26 mouse cellular contexts compared by ENCODE assay signal in the genomic region with DNA sequence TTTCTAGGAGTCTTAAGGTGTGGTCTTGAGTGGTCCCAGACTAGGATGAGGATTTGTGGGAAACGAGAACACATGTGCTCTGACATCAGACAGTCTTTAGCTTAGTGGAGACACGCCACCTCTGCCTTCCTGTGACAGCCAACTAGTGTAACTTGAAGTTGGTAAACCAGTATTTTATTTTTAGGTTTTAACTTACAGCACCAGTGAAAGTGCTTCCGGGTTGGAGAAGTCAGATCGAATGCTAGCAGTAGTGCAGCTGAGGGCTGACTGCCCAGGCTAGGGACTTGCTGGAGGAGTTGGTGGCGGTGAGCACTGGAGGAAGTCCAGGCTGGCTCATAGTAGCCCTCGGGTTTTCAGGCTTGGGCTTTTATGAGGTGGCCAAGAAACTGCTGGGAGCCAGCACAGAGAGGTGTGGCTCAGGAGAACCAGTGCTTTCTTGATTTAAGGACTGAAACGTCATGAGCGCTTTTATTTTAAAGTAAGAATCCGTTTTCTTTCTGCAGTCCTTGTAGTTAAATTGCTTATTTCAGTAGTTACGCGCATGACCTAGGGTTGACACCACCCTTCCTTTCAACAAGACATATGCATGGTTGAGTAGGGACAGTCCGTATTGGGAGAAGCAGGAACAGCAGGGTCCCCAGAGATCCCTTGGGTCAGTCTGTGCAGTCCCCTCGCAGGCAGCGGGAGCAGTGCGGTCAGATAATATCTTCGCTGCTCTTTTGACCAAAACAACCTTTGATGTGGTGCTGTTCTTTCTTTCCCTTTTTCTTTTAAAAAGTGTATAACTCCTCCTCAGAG. TPM values are rescaled to one million over a fixed set of nuclear protein-coding genes. Genes with fewer than 3 reads are reported as not detected.
DNase-seq lines count a peak whose midpoint lies in the region; ATAC-seq and TF ChIP-seq lines count a peak whose summit lies in the region.
"Had no signal": no experiment of that assay in that cellular context is flagged by ENCODE, and none has a peak within 500 bp of the region (broad histone marks: within the 10 kb centered on the region; RNA-seq: fewer than 3 reads in every experiment).

No protein-coding gene starts in this region.

- H3K9me3 ChIP-seq in heart, embryonic 13.5 days = no peaks in the 10 kb centered on the region
- H3K9me3 ChIP-seq in heart, embryonic 11.5 days (replicated peaks; ENCODE audit: control insufficient read depth, low read length) = no peaks in the 10 kb centered on the region
- H3K9me3 ChIP-seq in liver, embryonic 15.5 days (replicated peaks) = no peaks in the 10 kb centered on the region
- H3K9me3 ChIP-seq in liver, postnatal 0 days (ENCODE audit: low read length) = no peaks in the 10 kb centered on the region
- no peaks in the 10 kb centered on the region for H3K9me3 ChIP-seq in CH12.LX (replicated peaks; ENCODE audit: low read length)
- H3K9me3 ChIP-seq: embryonic facial prominence, embryonic 10.5 days; embryonic facial prominence, embryonic 13.5 days; forebrain, embryonic 10.5 days; forebrain, embryonic 13.5 days; G1E; heart, embryonic 12.5 days had no signal

- no peaks in the 10 kb centered on the region for H3K27me3 ChIP-seq in heart, embryonic 13.5 days (replicated peaks)
- H3K27me3 ChIP-seq in heart, embryonic 11.5 days (ENCODE audit: control insufficient read depth, insufficient read depth, low read length) = no peaks in the 10 kb centered on the region
- H3K27me3 ChIP-seq in liver, embryonic 15.5 days = no peaks in the 10 kb centered on the region
- H3K27me3 ChIP-seq in liver, postnatal 0 days (ENCODE audit: insufficient read depth, low read length) = no peaks in the 10 kb centered on the region
- no peaks in the 10 kb centered on the region for H3K27me3 ChIP-seq in CH12.LX (replicated peaks)
- H3K27me3 ChIP-seq: embryonic facial prominence, embryonic 13.5 days; forebrain, embryonic 13.5 days; heart, embryonic 12.5 days; Patski had no signal

- in situ Hi-C loops in CH12.LX (cut with MboI; ENCODE audit: low pct_ligation_motif_present, low pct_unique_long_range_greater_than_20kb, low sequenced_read_pairs) = no loop called here

- peaks cover 82% of the 10 kb centered on the region for H3K4me1 ChIP-seq in heart, embryonic 13.5 days
- H3K4me1 ChIP-seq in heart, embryonic 11.5 days (ENCODE audit: control insufficient read depth, insufficient read depth, low read length) = peaks cover 30% of the 10 kb centered on the region
- H3K4me1 ChIP-seq in liver, embryonic 15.5 days (replicated peaks) = peaks cover 89% of the 10 kb centered on the region
- peaks cover 60% of the 10 kb centered on the region for H3K4me1 ChIP-seq in liver, postnatal 0 days (ENCODE audit: insufficient read depth)
- peaks cover 31 to 75% of the 10 kb centered on the region in 2 experiments for H3K4me1 ChIP-seq in CH12.LX (ENCODE audit: control insufficient read depth in 1 of 2, insufficient read depth in 2 of 2)
- H3K4me1 ChIP-seq in bone marrow, adult 2 months (ENCODE audit: control insufficient read depth, insufficient read depth, low read length) = peaks cover 5% of the 10 kb centered on the region; the same call in 1 of the 2 replicates

- no peak for ATAC-seq in heart, embryonic 13.5 days (ENCODE audit: extremely low read depth, insufficient number of reproducible peaks, low FRiP score, low TSS enrichment)
- no peak for ATAC-seq in heart, embryonic 11.5 days (replicated peaks; ENCODE audit: insufficient number of reproducible peaks, low FRiP score, low TSS enrichment)
- no peak for ATAC-seq in liver, embryonic 15.5 days (ENCODE audit: insufficient read depth)
- no peak for ATAC-seq in liver, postnatal 0 days
- ATAC-seq in CD4-positive, CD25-positive, alpha-beta regulatory T cell, adult 4 months = no peak
- ATAC-seq: forebrain, embryonic 13.5 days; forebrain, embryonic 16.5 days; intestine, postnatal 0 days; Patski had no signal

- no peak for TF ChIP-seq EP300 in liver, postnatal 0 days (IDR thresholded peaks at IDR 0.05; ENCODE audit: low read depth)
- peak; percentile 74 for TF ChIP-seq EP300 in CH12.LX (IDR thresholded peaks at IDR 0.05; ENCODE audit: low read length)

- H3K27ac ChIP-seq in heart, embryonic 13.5 days (replicated peaks) = no peak overlapping the region
- H3K27ac ChIP-seq in heart, embryonic 11.5 days (ENCODE audit: low read depth, low read length) = no peak overlapping the region
- H3K27ac ChIP-seq in liver, embryonic 15.5 days (replicated peaks) = 0 out of 2 replicates have a peak overlapping the region, but pooled peaks have one; percentile 26
- no peak overlapping the region for H3K27ac ChIP-seq in liver, postnatal 0 days (ENCODE audit: low read depth)
- H3K27ac ChIP-seq in CH12.LX (ENCODE audit: insufficient read depth, low read depth) = peak overlapping the region; percentile 76
- 0 out of 2 replicates have a peak overlapping the region, but pooled peaks have one; percentile 5 for H3K27ac ChIP-seq in bone marrow, adult 2 months (ENCODE audit: control insufficient read depth, insufficient read depth, low read depth, low read length, poor library complexity)
- H3K27ac ChIP-seq: embryonic facial prominence, embryonic 10.5 days; embryonic facial prominence, embryonic 13.5 days; forebrain, embryonic 10.5 days; forebrain, embryonic 13.5 days; hindbrain, embryonic 14.5 days had no signal

- H3K79me2 ChIP-seq in CH12.LX (replicated peaks; ENCODE audit: control insufficient read depth, extremely low read depth, insufficient read depth, poor library complexity, severe bottlenecking) = peaks cover 14% of the 10 kb centered on the region

- WGBS in heart, embryonic 13.5 days = 86% methylated on average over 16 of the region's 16 CpGs
- WGBS in heart, embryonic 11.5 days (ENCODE audit: insufficient replicate concordance) = 89% methylated on average over 16 of the region's 16 CpGs
- WGBS in liver, embryonic 15.5 days (ENCODE audit: insufficient replicate concordance) = 85% methylated on average over 16 of the region's 16 CpGs
- 87% methylated on average over 16 of the region's 16 CpGs for WGBS in liver, postnatal 0 days (ENCODE audit: insufficient replicate concordance)
- WGBS in bone marrow, adult 2 months = 81% methylated on average over 16 of the region's 16 CpGs

- 0 out of 2 replicates have a peak overlapping the region, but pooled peaks have one; percentile 3 for H3K9ac ChIP-seq in heart, embryonic 13.5 days
- no peak overlapping the region for H3K9ac ChIP-seq in heart, embryonic 11.5 days (ENCODE audit: low read depth, low read length)
- no peak overlapping the region for H3K9ac ChIP-seq in liver, embryonic 15.5 days
- no peak overlapping the region; the same call in 1 of the 2 replicates for H3K9ac ChIP-seq in liver, postnatal 0 days (replicated peaks)
- H3K9ac ChIP-seq in CH12.LX (ENCODE audit: insufficient read depth, low read depth) = peak overlapping the region; percentile 23
- H3K9ac ChIP-seq: embryonic facial prominence, embryonic 13.5 days; forebrain, embryonic 13.5 days; heart, embryonic 12.5 days; hindbrain, embryonic 14.5 days had no signal

- H3K4me3 ChIP-seq in heart, embryonic 13.5 days = no peak overlapping the region
- H3K4me3 ChIP-seq in heart, embryonic 11.5 days (ENCODE audit: low read depth, low read length) = no peak overlapping the region
- no peak overlapping the region for H3K4me3 ChIP-seq in liver, embryonic 15.5 days (replicated peaks)
- H3K4me3 ChIP-seq in liver, postnatal 0 days (ENCODE audit: low read depth, low read length) = no peak overlapping the region
- peak overlapping the region in 1 of 3 experiments; percentile 1 for H3K4me3 ChIP-seq in CH12.LX (replicated peaks in 1 of 3; ENCODE audit: low read depth in 2 of 3, low read length in 2 of 3, poor library complexity in 1 of 3)
- no peak overlapping the region for H3K4me3 ChIP-seq in bone marrow, adult 2 months (replicated peaks; ENCODE audit: control insufficient read depth, low read depth, low read length)
- H3K4me3 ChIP-seq: embryonic facial prominence, embryonic 10.5 days; embryonic facial prominence, embryonic 13.5 days; forebrain, embryonic 10.5 days; forebrain, embryonic 13.5 days; heart, embryonic 12.5 days had no signal

- no peak for TF ChIP-seq RAD21 in CH12.LX (IDR thresholded peaks at IDR 0.05; ENCODE audit: low read depth, low read length)

- dilution Hi-C loops in CH12.LX (cut with MboI; ENCODE audit: extremely low pct_ligation_motif_present, extremely low pct_unique_long_range_greater_than_20kb, low sequenced_read_pairs) = no loop called here

- TF ChIP-seq CTCF in liver, postnatal 0 days (IDR thresholded peaks at IDR 0.05; ENCODE audit: low read depth) = no peak
- no peak for TF ChIP-seq CTCF in CH12.LX (conservative IDR thresholded peaks at IDR 0.05 in 1 of 2, IDR thresholded peaks at IDR 0.05 in 1 of 2; ENCODE audit: low read depth in 2 of 2, low read length in 2 of 2)
- no peak for TF ChIP-seq CTCF in bone marrow, adult 2 months (IDR thresholded peaks at IDR 0.05; ENCODE audit: control insufficient read depth, insufficient read depth, low read length)

- H3K4me2 ChIP-seq in heart, embryonic 13.5 days = no peak overlapping the region
- H3K4me2 ChIP-seq in heart, embryonic 11.5 days = no peak overlapping the region
- H3K4me2 ChIP-seq in liver, embryonic 15.5 days = no peak overlapping the region
- no peak overlapping the region for H3K4me2 ChIP-seq in liver, postnatal 0 days (ENCODE audit: low read depth, low read length)
- peak overlapping the region; percentile 14 for H3K4me2 ChIP-seq in CH12.LX (ENCODE audit: insufficient read depth, low read depth, poor library complexity, severe bottlenecking)
- H3K4me2 ChIP-seq: embryonic facial prominence, embryonic 13.5 days; forebrain, embryonic 13.5 days; heart, embryonic 12.5 days; hindbrain, embryonic 14.5 days had no signal

- peaks cover 61% of the 10 kb centered on the region for H3K36me3 ChIP-seq in heart, embryonic 13.5 days
- H3K36me3 ChIP-seq in heart, embryonic 11.5 days (ENCODE audit: control insufficient read depth, insufficient read depth, low read length) = peaks cover 25% of the 10 kb centered on the region
- H3K36me3 ChIP-seq in liver, embryonic 15.5 days (replicated peaks) = peaks cover 63% of the 10 kb centered on the region
- H3K36me3 ChIP-seq in liver, postnatal 0 days (replicated peaks; ENCODE audit: insufficient read depth, low read length) = peaks cover 56% of the 10 kb centered on the region
- H3K36me3 ChIP-seq in CH12.LX (replicated peaks in 1 of 2; ENCODE audit: control insufficient read depth in 1 of 2, insufficient read depth in 1 of 2, low read length in 1 of 2) = peaks cover 30 to 57% of the 10 kb centered on the region in 2 experiments

- no peak for TF ChIP-seq POLR2A in CH12.LX (IDR thresholded peaks at IDR 0.05; ENCODE audit: low read depth, low read length)
- TF ChIP-seq POLR2A in bone marrow, adult 2 months (IDR thresholded peaks at IDR 0.05; ENCODE audit: borderline replicate concordance, control insufficient read depth, low read depth, low read length) = no peak

- DNase-seq in liver, postnatal 0 days = no peak
- no peak for DNase-seq in CH12.LX (ENCODE audit: extremely low read depth)
- DNase-seq: adrenal gland, postnatal 10 days; adrenal gland, postnatal 36 days; cerebellum, adult 8-10 months; cerebellum, postnatal 36 days; embryo, embryonic 11 days; heart, adult 11 months; heart, postnatal 14 days; heart, postnatal 4 days had no signal

RNA-seq across cellular contexts. Expression of gene Klf11, which starts 3.2 kb away (rescaled TPM):
- polyA plus RNA-seq in heart, embryonic 13.5 days (2015; fragmentation: Nextera tagmentation; extraction: Ambion mirVana) = 16.8 and 17.5 TPM in 2 replicates
- 12.2 and 15.3 TPM in 2 replicates for polyA plus RNA-seq in heart, embryonic 11.5 days (2014; fragmentation: Nextera tagmentation; extraction: Ambion mirVana)
- 9.3 and 10.2 TPM in 2 replicates for polyA plus RNA-seq in liver, embryonic 15.5 days (2015; fragmentation: Nextera tagmentation; extraction: Ambion mirVana)
- 4.0 and 5.3 TPM in 2 replicates for polyA plus RNA-seq in liver, postnatal 0 days (2015; fragmentation: Nextera tagmentation; extraction: Ambion mirVana)
- total RNA-seq in CH12.LX (2012; rRNA removed) (3.6 and 7.3 TPM in 2 replicates), CH12.LX (2014; rRNA removed) (7.2 and 8.0 TPM in 2 replicates)
- polyA plus RNA-seq in CH12.LX (2012; ENCODE audit: insufficient read length, low read depth) = 7.5 and 9.2 TPM in 2 replicates
- 10.4 and 11.8 TPM in 2 replicates for polyA plus RNA-seq in bone marrow, adult 2 months (2011; ENCODE audit: insufficient read depth, insufficient read length, low replicate concordance, missing spikeins)
- 1 to 10 TPM; 2.2 to 3.1 TPM for polyA plus RNA-seq in CD4-positive, CD25-positive, alpha-beta regulatory T cell, adult 4 months (2017; shearing (Covaris generic))

RNA-seq across cellular contexts. Expression of gene Cys1, which starts 27.3 kb away (rescaled TPM):
- polyA plus RNA-seq in heart, embryonic 13.5 days (2015; fragmentation: Nextera tagmentation; extraction: Ambion mirVana) = 0.56 and 1.2 TPM in 2 replicates
- polyA plus RNA-seq in heart, embryonic 11.5 days (2014; fragmentation: Nextera tagmentation; extraction: Ambion mirVana) = 0.66 TPM in 2 replicates
- 0.61 and 0.76 TPM in 2 replicates for polyA plus RNA-seq in liver, embryonic 15.5 days (2015; fragmentation: Nextera tagmentation; extraction: Ambion mirVana)
- 0.31 and 0.50 TPM in 2 replicates for polyA plus RNA-seq in liver, postnatal 0 days (2015; fragmentation: Nextera tagmentation; extraction: Ambion mirVana)
- not detected in 2 replicates for total RNA-seq in CH12.LX (2012; rRNA removed)
- not detected in 2 replicates for total RNA-seq in CH12.LX (2014; rRNA removed)
- not detected in 2 replicates for polyA plus RNA-seq in CH12.LX (2012; ENCODE audit: insufficient read length, low read depth)
- polyA plus RNA-seq in bone marrow, adult 2 months (2011; ENCODE audit: insufficient read depth, insufficient read length, low replicate concordance, missing spikeins) = 0.56 and 3.0 TPM in 2 replicates
- polyA plus RNA-seq in CD4-positive, CD25-positive, alpha-beta regulatory T cell, adult 4 months (2017; shearing (Covaris generic)) = not detected
- total RNA-seq: G1E had no signal
- polyA plus RNA-seq: erythroblast, embryonic 14.5 days; G1E had no signal

RNA-seq across cellular contexts. Expression of gene Rrm2, which starts 53.8 kb away (rescaled TPM):
- 248 and 263 TPM in 2 replicates for polyA plus RNA-seq in heart, embryonic 13.5 days (2015; fragmentation: Nextera tagmentation; extraction: Ambion mirVana)
- polyA plus RNA-seq in heart, embryonic 11.5 days (2014; fragmentation: Nextera tagmentation; extraction: Ambion mirVana) = 211 and 229 TPM in 2 replicates
- 444 and 469 TPM in 2 replicates for polyA plus RNA-seq in liver, embryonic 15.5 days (2015; fragmentation: Nextera tagmentation; extraction: Ambion mirVana)
- polyA plus RNA-seq in liver, postnatal 0 days (2015; fragmentation: Nextera tagmentation; extraction: Ambion mirVana) = 235 and 276 TPM in 2 replicates
- 89.0 and 138 TPM in 2 replicates for total RNA-seq in CH12.LX (2012; rRNA removed)
- 180 and 187 TPM in 2 replicates for total RNA-seq in CH12.LX (2014; rRNA removed)
- 202 and 214 TPM in 2 replicates for polyA plus RNA-seq in CH12.LX (2012; ENCODE audit: insufficient read length, low read depth)
- polyA plus RNA-seq in bone marrow, adult 2 months (2011; ENCODE audit: insufficient read depth, insufficient read length, low replicate concordance, missing spikeins) = 203 and 291 TPM in 2 replicates
- polyA plus RNA-seq in CD4-positive, CD25-positive, alpha-beta regulatory T cell, adult 4 months (2017; shearing (Covaris generic)) = 10 to 100 TPM; 49.7 to 81.3 TPM

Comparison
In these comparisons a context has a peak if more than half of its experiments do, and no peak if none do; other contexts are left out.
1. H3K27ac ChIP-seq: peak in liver, embryonic 15.5 days (single experiment), CH12.LX (single experiment) and bone marrow, adult 2 months (single experiment); none in heart, embryonic 13.5 days (single experiment), heart, embryonic 11.5 days (single experiment) and liver, postnatal 0 days (single experiment).
2. H3K9ac ChIP-seq: peak in heart, embryonic 13.5 days (single experiment) and CH12.LX (single experiment); none in heart, embryonic 11.5 days (single experiment), liver, embryonic 15.5 days (single experiment) and liver, postnatal 0 days (single experiment).